Comparison of ENCODE assay signal across 9 mouse cellular contexts in genomic region chr6:148913938-148914337, GRCm38 (mm10). TPM values are rescaled to one million over a fixed set of nuclear protein-coding genes. Genes with fewer than 3 reads are reported as not detected.
DNase-seq lines count a peak whose midpoint lies in the region; ATAC-seq and TF ChIP-seq lines count a peak whose summit lies in the region.
"Had no signal": no experiment of that assay in that cellular context is flagged by ENCODE, and none has a peak within 500 bp of the region (broad histone marks: within the 10 kb centered on the region; RNA-seq: fewer than 3 reads in every experiment).

No protein-coding gene starts in this region.

- no peak for TF ChIP-seq POLR2A in heart, adult 2 months (IDR thresholded peaks at IDR 0.05; ENCODE audit: insufficient read depth, low read depth, low read length)
- no peak for TF ChIP-seq POLR2A in cortical plate, adult 2 months (IDR thresholded peaks at IDR 0.05; ENCODE audit: extremely low read depth, insufficient read depth, low read length)

- H3K4me3 ChIP-seq in heart, adult 2 months = no peak overlapping the region
- no peak overlapping the region for H3K4me3 ChIP-seq in heart, embryonic 11.5 days (ENCODE audit: low read depth, low read length)
- no peak overlapping the region for H3K4me3 ChIP-seq in cortical plate, adult 2 months (ENCODE audit: insufficient read depth, low read length)
- no peak overlapping the region for H3K4me3 ChIP-seq in lung, embryonic 15.5 days
- H3K4me3 ChIP-seq: liver, embryonic 15.5 days had no signal

- DNase-seq in heart, adult 2 months = peak; percentile 8 to 21
- DNase-seq in adipocyte (ENCODE audit: low spot score) = peak; percentile 84
- DNase-seq in heart, postnatal 36 days = peak; percentile 8
- DNase-seq in kidney, postnatal 4 days = peak; percentile 63 to 74
- peak; percentile 86 for DNase-seq in retina, embryonic 14.5 days (ENCODE audit: low spot score)

- peak; percentile 84 for TF ChIP-seq CTCF in heart, adult 2 months (IDR thresholded peaks at IDR 0.05)
- peak; percentile 53; the same call in 1 of the 2 replicates for TF ChIP-seq CTCF in cortical plate, adult 2 months (IDR thresholded peaks at IDR 0.05; ENCODE audit: extremely low read depth, insufficient read depth, low read length)

- H3K27ac ChIP-seq in heart, adult 2 months = no peak overlapping the region
- no peak overlapping the region for H3K27ac ChIP-seq in heart, embryonic 11.5 days (ENCODE audit: low read depth, low read length)
- H3K27ac ChIP-seq in cortical plate, adult 2 months (ENCODE audit: insufficient read depth, low read length) = no peak overlapping the region
- no peak overlapping the region for H3K27ac ChIP-seq in lung, embryonic 15.5 days
- H3K27ac ChIP-seq: liver, embryonic 15.5 days had no signal

- no peaks in the 10 kb centered on the region for H3K9me3 ChIP-seq in heart, embryonic 11.5 days (replicated peaks; ENCODE audit: control insufficient read depth, low read length)
- no peaks in the 10 kb centered on the region for H3K9me3 ChIP-seq in lung, embryonic 15.5 days
- H3K9me3 ChIP-seq: liver, embryonic 15.5 days had no signal

- H3K9ac ChIP-seq in heart, adult 2 months (ENCODE audit: low read depth, low read length) = no peak overlapping the region
- no peak overlapping the region for H3K9ac ChIP-seq in heart, embryonic 11.5 days (ENCODE audit: low read depth, low read length)
- no peak overlapping the region for H3K9ac ChIP-seq in lung, embryonic 15.5 days
- H3K9ac ChIP-seq: liver, embryonic 15.5 days had no signal

- ATAC-seq in heart, embryonic 11.5 days (replicated peaks; ENCODE audit: insufficient number of reproducible peaks, low FRiP score, low TSS enrichment) = no peak
- peak; percentile 42; the same call in 1 of the 2 replicates for ATAC-seq in lung, embryonic 15.5 days (ENCODE audit: borderline replicate concordance, extremely low read depth, low FRiP score, low TSS enrichment)

- no peak overlapping the region for H3K4me2 ChIP-seq in heart, embryonic 11.5 days
- H3K4me2 ChIP-seq in lung, embryonic 15.5 days = no peak overlapping the region
- H3K4me2 ChIP-seq: liver, embryonic 15.5 days had no signal

- intact Hi-C loops in heart, adult 2 months (cut with DNase I) = no loop called here
- intact Hi-C loops in heart, postnatal 36 days (cut with DNase I) = loop anchor here (1.0 kb wide), 1 partner anchor 699 kb away; no protein-coding TSS in a partner anchor

- H3K4me1 ChIP-seq in heart, adult 2 months (ENCODE audit: control insufficient read depth, insufficient read depth, low read length) = no peaks in the 10 kb centered on the region
- no peaks in the 10 kb centered on the region for H3K4me1 ChIP-seq in heart, embryonic 11.5 days (ENCODE audit: control insufficient read depth, insufficient read depth, low read length)
- H3K4me1 ChIP-seq in cortical plate, adult 2 months (ENCODE audit: control insufficient read depth, insufficient read depth, low read length) = no peaks in the 10 kb centered on the region
- H3K4me1 ChIP-seq in lung, embryonic 15.5 days = no peaks in the 10 kb centered on the region

- no peaks in the 10 kb centered on the region for H3K36me3 ChIP-seq in heart, adult 2 months (ENCODE audit: control insufficient read depth, insufficient read depth, low read length)
- no peaks in the 10 kb centered on the region for H3K36me3 ChIP-seq in heart, embryonic 11.5 days (ENCODE audit: control insufficient read depth, insufficient read depth, low read length)
- no peaks in the 10 kb centered on the region for H3K36me3 ChIP-seq in lung, embryonic 15.5 days
- H3K36me3 ChIP-seq: liver, embryonic 15.5 days had no signal

- WGBS in heart, adult 2 months = 11% methylated on average over 2 of the region's 2 CpGs
- 8% methylated on average over 2 of the region's 2 CpGs for WGBS in heart, embryonic 11.5 days (ENCODE audit: insufficient replicate concordance)
- 3% methylated on average over 2 of the region's 2 CpGs for WGBS in lung, embryonic 15.5 days

- no peaks in the 10 kb centered on the region for H3K27me3 ChIP-seq in heart, adult 2 months (ENCODE audit: control insufficient read depth, insufficient read depth, low read length)
- no peaks in the 10 kb centered on the region for H3K27me3 ChIP-seq in heart, embryonic 11.5 days (ENCODE audit: control insufficient read depth, insufficient read depth, low read length)
- H3K27me3 ChIP-seq in lung, embryonic 15.5 days = no peaks in the 10 kb centered on the region
- H3K27me3 ChIP-seq: liver, embryonic 15.5 days had no signal

- no peak for TF ChIP-seq EP300 in heart, adult 2 months (IDR thresholded peaks at IDR 0.05; ENCODE audit: insufficient read depth, low read depth, low read length)

- H3K79me2 ChIP-seq in heart, adult 2 months (replicated peaks; ENCODE audit: control insufficient read depth, insufficient read depth, low read length) = no peaks in the 10 kb centered on the region

RNA-seq across cellular contexts. Expression of gene Caprin2, which starts 17.9 kb away (rescaled TPM):
- 1 to 10 TPM; 4.1 to 4.2 TPM for total RNA-seq in heart, adult 2 months (2021)
- polyA plus RNA-seq in heart, adult 2 months (2012; rRNA removed) = 4.0 and 7.4 TPM in 2 replicates
- 9.6 and 10.6 TPM in 2 replicates for polyA plus RNA-seq in heart, embryonic 11.5 days (2014; fragmentation: Nextera tagmentation; extraction: Ambion mirVana)
- polyA plus RNA-seq in cortical plate, adult 2 months (2012; rRNA removed) = 17.2 and 17.3 TPM in 2 replicates
- total RNA-seq in heart, postnatal 36 days (2021) = 1 to 10 TPM; 4.6 to 5.3 TPM
- 13.9 and 17.1 TPM in 2 replicates for polyA plus RNA-seq in lung, embryonic 15.5 days (2015; fragmentation: Nextera tagmentation; extraction: Ambion mirVana)

RNA-seq across cellular contexts. Expression of gene Sinhcaf, which starts 32.3 kb away (rescaled TPM):
- 1 to 10 TPM; 2.7 to 5.0 TPM for total RNA-seq in heart, adult 2 months (2021)
- 1.3 and 2.1 TPM in 2 replicates for polyA plus RNA-seq in heart, adult 2 months (2012; rRNA removed)
- 104 and 113 TPM in 2 replicates for polyA plus RNA-seq in heart, embryonic 11.5 days (2014; fragmentation: Nextera tagmentation; extraction: Ambion mirVana)
- polyA plus RNA-seq in cortical plate, adult 2 months (2012; rRNA removed) = 1.6 and 2.1 TPM in 2 replicates
- total RNA-seq in heart, postnatal 36 days (2021) = 1 to 10 TPM; 1.9 to 5.6 TPM
- 113 and 122 TPM in 2 replicates for polyA plus RNA-seq in lung, embryonic 15.5 days (2015; fragmentation: Nextera tagmentation; extraction: Ambion mirVana)

Comparison
In these comparisons a context has a peak if more than half of its experiments do, and no peak if none do; other contexts are left out.
1. RNA of gene Sinhcaf, which starts 32.3 kb away (polyA plus RNA-seq): 113 to 122 TPM in lung, embryonic 15.5 days and 104 to 113 TPM in heart, embryonic 11.5 days; 1.6 to 2.1 TPM in cortical plate, adult 2 months and 1.3 to 2.1 TPM in heart, adult 2 months; every median in the first group is over 10 times any median in the second.
2. DNase-seq: peak in every context shown above with its lines; median percentile 86 in retina, embryonic 14.5 days; 84 in adipocyte; 68 in kidney, postnatal 4 days; 14 in heart, adult 2 months; 8 in heart, postnatal 36 days.